In the genomic region with DNA sequence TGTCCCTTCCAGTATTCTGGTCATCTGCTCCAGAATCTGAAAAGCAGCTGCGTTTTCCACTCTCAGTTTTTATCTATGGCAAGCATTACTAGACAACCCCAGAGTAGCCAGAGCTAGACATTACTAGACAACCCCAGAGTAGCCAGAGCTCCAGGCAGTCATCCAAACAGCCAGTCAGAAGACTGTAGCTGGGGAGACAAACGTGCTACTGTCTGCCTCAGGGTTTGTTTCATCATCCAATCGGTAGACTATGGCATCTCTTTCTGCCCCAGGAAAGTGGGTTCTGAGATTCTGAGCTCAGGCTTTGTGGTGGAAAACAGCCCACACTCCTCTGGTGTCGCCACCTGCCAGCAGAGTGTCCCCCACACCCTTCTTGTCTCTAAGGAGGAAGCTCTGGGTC, we compare ENCODE assay signal across 9 mouse cellular contexts. TPM values are rescaled to one million over a fixed set of nuclear protein-coding genes. Genes with fewer than 3 reads are reported as not detected.
A peak's percentile ranks its signal among the peaks of the same experiment; 100 is the strongest.
DNase-seq lines count a peak whose midpoint lies in the region; ATAC-seq and TF ChIP-seq lines count a peak whose summit lies in the region.
"Had no signal": no experiment of that assay in that cellular context is flagged by ENCODE, and none has a peak within 500 bp of the region (broad histone marks: within the 10 kb centered on the region; RNA-seq: fewer than 3 reads in every experiment).

No protein-coding gene starts in this region.

- 34% methylated on average over 4 of the region's 4 CpGs for WGBS in intestine, embryonic 14.5 days
- WGBS in midbrain, postnatal 0 days, result 23% methylated on average over 4 of the region's 4 CpGs
- 20% methylated on average over 4 of the region's 4 CpGs for WGBS in stomach, postnatal 0 days

- H3K27me3 ChIP-seq in intestine, embryonic 14.5 days (replicated peaks; ENCODE audit: control insufficient read depth, insufficient read depth, low read length), result no peaks in the 10 kb centered on the region
- H3K27me3 ChIP-seq in midbrain, postnatal 0 days (ENCODE audit: insufficient read depth, low read length), result no peaks in the 10 kb centered on the region
- H3K27me3 ChIP-seq in stomach, postnatal 0 days (ENCODE audit: control insufficient read depth, insufficient read depth, low read length), result no peaks in the 10 kb centered on the region

- DNase-seq in heart, adult 11 months, result peak; percentile 95
- no peak for DNase-seq in heart, postnatal 25 days (ENCODE audit: low spot score)
- peak; percentile 28 for DNase-seq in cerebellum, postnatal 36 days
- peak; percentile 21 for DNase-seq in gastrocnemius, postnatal 25 days
- no peak for DNase-seq in intestine, embryonic 14.5 days (ENCODE audit: low spot score)
- DNase-seq in left cerebral cortex, postnatal 10 days (ENCODE audit: extremely low spot score in 1 of 2, low spot score in 2 of 2), result peak; percentile 48 to 63
- DNase-seq in midbrain, postnatal 0 days (ENCODE audit: low spot score), result peak; percentile 92
- peak; percentile 34 for DNase-seq in stomach, postnatal 0 days (ENCODE audit: low spot score)

- 0 out of 2 replicates have a peak, but pooled peaks have one; percentile 37 for ATAC-seq in intestine, embryonic 14.5 days (replicated peaks; ENCODE audit: low FRiP score, low TSS enrichment, low read depth)
- peak; percentile 82 for ATAC-seq in midbrain, postnatal 0 days (ENCODE audit: low FRiP score)
- peak; percentile 45; the same call in 1 of the 2 replicates for ATAC-seq in stomach, postnatal 0 days (ENCODE audit: low FRiP score, low TSS enrichment)

- intact Hi-C loops in heart, postnatal 25 days (cut with DNase I), result loop anchor here (5.0 kb wide), 1 partner anchor 35 kb away; no protein-coding TSS in a partner anchor
- intact Hi-C loops in left cerebral cortex, postnatal 10 days (cut with DNase I), result loop anchor here (5.0 kb wide), 1 partner anchor 350 kb away; no protein-coding TSS in a partner anchor

- 0 out of 2 replicates have a peak overlapping the region, but pooled peaks have one; percentile 8 for H3K9ac ChIP-seq in intestine, embryonic 14.5 days (ENCODE audit: low read length)
- H3K9ac ChIP-seq in midbrain, postnatal 0 days (replicated peaks; ENCODE audit: low read length, poor library complexity, severe bottlenecking), result no peak overlapping the region
- H3K9ac ChIP-seq in stomach, postnatal 0 days (ENCODE audit: low read length), result no peak overlapping the region

- peak overlapping the region; percentile 18; the same call in 1 of the 2 replicates for H3K4me3 ChIP-seq in intestine, embryonic 14.5 days (ENCODE audit: low read depth, low read length)
- H3K4me3 ChIP-seq in midbrain, postnatal 0 days (ENCODE audit: low read depth, low read length), result no peak overlapping the region
- no peak overlapping the region for H3K4me3 ChIP-seq in stomach, postnatal 0 days (ENCODE audit: low read depth, low read length)

- H3K4me1 ChIP-seq in intestine, embryonic 14.5 days (replicated peaks; ENCODE audit: control insufficient read depth, insufficient read depth, low read length), result no peaks in the 10 kb centered on the region
- no peaks in the 10 kb centered on the region for H3K4me1 ChIP-seq in midbrain, postnatal 0 days (ENCODE audit: insufficient read depth, low read length)
- no peaks in the 10 kb centered on the region for H3K4me1 ChIP-seq in stomach, postnatal 0 days (replicated peaks; ENCODE audit: control insufficient read depth, insufficient read depth)

- TF ChIP-seq EP300 in stomach, postnatal 0 days (optimal IDR thresholded peaks at IDR 0.05), result no peak

- no peaks in the 10 kb centered on the region for H3K9me3 ChIP-seq in intestine, embryonic 14.5 days (ENCODE audit: control insufficient read depth, low read length)
- H3K9me3 ChIP-seq in midbrain, postnatal 0 days (ENCODE audit: low read length), result no peaks in the 10 kb centered on the region
- no peaks in the 10 kb centered on the region for H3K9me3 ChIP-seq in stomach, postnatal 0 days (ENCODE audit: control insufficient read depth, low read length)

- TF ChIP-seq CTCF in midbrain, postnatal 0 days (IDR thresholded peaks at IDR 0.05), result no peak
- TF ChIP-seq CTCF in stomach, postnatal 0 days (IDR thresholded peaks at IDR 0.05; ENCODE audit: low read depth), result no peak

- no peaks in the 10 kb centered on the region for H3K36me3 ChIP-seq in intestine, embryonic 14.5 days (ENCODE audit: control insufficient read depth, insufficient read depth, low read length)
- H3K36me3 ChIP-seq in midbrain, postnatal 0 days (ENCODE audit: insufficient read depth, low read length), result no peaks in the 10 kb centered on the region
- H3K36me3 ChIP-seq in stomach, postnatal 0 days (ENCODE audit: control insufficient read depth, insufficient read depth, low read length), result no peaks in the 10 kb centered on the region

- H3K4me2 ChIP-seq in intestine, embryonic 14.5 days (ENCODE audit: low read length), result peak overlapping the region; percentile 40
- peak overlapping the region; percentile 13; the same call in 1 of the 2 replicates for H3K4me2 ChIP-seq in midbrain, postnatal 0 days (ENCODE audit: low read depth, low read length, poor library complexity, severe bottlenecking)
- peak overlapping the region; percentile 20; the same call in 1 of the 2 replicates for H3K4me2 ChIP-seq in stomach, postnatal 0 days (replicated peaks; ENCODE audit: low read depth)

- no peak overlapping the region; the same call in 1 of the 2 replicates for H3K27ac ChIP-seq in intestine, embryonic 14.5 days (ENCODE audit: low read depth)
- H3K27ac ChIP-seq in midbrain, postnatal 0 days (ENCODE audit: low read depth, low read length), result 0 out of 2 replicates have a peak overlapping the region, but pooled peaks have one; percentile 26
- no peak overlapping the region for H3K27ac ChIP-seq in stomach, postnatal 0 days (replicated peaks)

RNA-seq across cellular contexts. Expression of a gene that starts 23.3 kb away (rescaled TPM):
- not detected for total RNA-seq in heart, postnatal 25 days (2021)
- not detected for total RNA-seq in gastrocnemius, postnatal 25 days (2021)
- not detected in 2 replicates for polyA plus RNA-seq in intestine, embryonic 14.5 days (2014; fragmentation: Nextera tagmentation; extraction: Ambion mirVana)
- not detected for total RNA-seq in left cerebral cortex, postnatal 10 days (2021)
- 0.16 TPM in 1 of 2 replicates, not detected in the other for total RNA-seq in midbrain, postnatal 0 days (2014; rRNA removed)
- not detected in 2 replicates for polyA plus RNA-seq in midbrain, postnatal 0 days (2015; fragmentation: Nextera tagmentation; extraction: Ambion mirVana)
- 2.5 TPM in 2 replicates for polyA plus RNA-seq in stomach, postnatal 0 days (2015; fragmentation: Nextera tagmentation; extraction: Ambion mirVana)

RNA-seq across cellular contexts. Expression of a gene that starts 33.4 kb away (rescaled TPM):
- total RNA-seq in heart, postnatal 25 days (2021), result not detected
- total RNA-seq in gastrocnemius, postnatal 25 days (2021), result not detected
- polyA plus RNA-seq in intestine, embryonic 14.5 days (2014; fragmentation: Nextera tagmentation; extraction: Ambion mirVana), result not detected in 2 replicates
- not detected for total RNA-seq in left cerebral cortex, postnatal 10 days (2021)
- not detected in 2 replicates for total RNA-seq in midbrain, postnatal 0 days (2014; rRNA removed)
- not detected in 2 replicates for polyA plus RNA-seq in midbrain, postnatal 0 days (2015; fragmentation: Nextera tagmentation; extraction: Ambion mirVana)
- 0.07 and 0.10 TPM in 2 replicates for polyA plus RNA-seq in stomach, postnatal 0 days (2015; fragmentation: Nextera tagmentation; extraction: Ambion mirVana)
- polyA plus RNA-seq: large intestine, adult 2 months had no signal

RNA-seq across cellular contexts. Expression of a gene that starts 45.0 kb away (rescaled TPM):
- not detected for total RNA-seq in heart, postnatal 25 days (2021)
- total RNA-seq in gastrocnemius, postnatal 25 days (2021), result not detected
- polyA plus RNA-seq in intestine, embryonic 14.5 days (2014; fragmentation: Nextera tagmentation; extraction: Ambion mirVana), result not detected in 2 replicates
- total RNA-seq in left cerebral cortex, postnatal 10 days (2021), result not detected
- not detected in 2 replicates for total RNA-seq in midbrain, postnatal 0 days (2014; rRNA removed)
- polyA plus RNA-seq in midbrain, postnatal 0 days (2015; fragmentation: Nextera tagmentation; extraction: Ambion mirVana), result not detected in 2 replicates
- polyA plus RNA-seq in stomach, postnatal 0 days (2015; fragmentation: Nextera tagmentation; extraction: Ambion mirVana), result not detected in 2 replicates
- polyA plus RNA-seq: large intestine, adult 2 months had no signal

RNA-seq across cellular contexts. Expression of a gene that starts 54.0 kb away (rescaled TPM):
- total RNA-seq in heart, postnatal 25 days (2021), result under 1 TPM; 0.08 to 0.13 TPM
- not detected for total RNA-seq in gastrocnemius, postnatal 25 days (2021)
- 0.04 TPM in 1 of 2 replicates, not detected in the other for polyA plus RNA-seq in intestine, embryonic 14.5 days (2014; fragmentation: Nextera tagmentation; extraction: Ambion mirVana)
- total RNA-seq in left cerebral cortex, postnatal 10 days (2021), result 1 to 10 TPM in 1 of 2 experiments, under 1 TPM in 1; 0.22 to 1.9 TPM
- total RNA-seq in midbrain, postnatal 0 days (2014; rRNA removed), result 0.85 TPM in 1 of 2 replicates, not detected in the other
- polyA plus RNA-seq in midbrain, postnatal 0 days (2015; fragmentation: Nextera tagmentation; extraction: Ambion mirVana), result 0.14 and 0.22 TPM in 2 replicates
- polyA plus RNA-seq in stomach, postnatal 0 days (2015; fragmentation: Nextera tagmentation; extraction: Ambion mirVana), result 14.9 and 15.4 TPM in 2 replicates

Comparison
In these comparisons a context has a peak if more than half of its experiments do, and no peak if none do; other contexts are left out.
1. DNase-seq: peak in heart, adult 11 months (single experiment), cerebellum, postnatal 36 days (2 of 2), gastrocnemius, postnatal 25 days (single experiment), left cerebral cortex, postnatal 10 days (2 of 2), midbrain, postnatal 0 days (single experiment) and stomach, postnatal 0 days (single experiment); none in heart, postnatal 25 days (single experiment) and intestine, embryonic 14.5 days (single experiment).
2. Peak in every context shown above with its lines, with median percentiles within 50 percentile points of each other: ATAC-seq and H3K4me2 ChIP-seq.